Mouse (Mus musculus): ENCODE measurements around the gene Nms. TPM values are rescaled to one million over a fixed set of nuclear protein-coding genes. Genes with fewer than 3 reads are reported as not detected.

Gene Nms
- polyA plus RNA-seq (2015; fragmentation: Nextera tagmentation; extraction: Ambion mirVana): 8.6 and 9.1 TPM in 2 replicates

DNA sequence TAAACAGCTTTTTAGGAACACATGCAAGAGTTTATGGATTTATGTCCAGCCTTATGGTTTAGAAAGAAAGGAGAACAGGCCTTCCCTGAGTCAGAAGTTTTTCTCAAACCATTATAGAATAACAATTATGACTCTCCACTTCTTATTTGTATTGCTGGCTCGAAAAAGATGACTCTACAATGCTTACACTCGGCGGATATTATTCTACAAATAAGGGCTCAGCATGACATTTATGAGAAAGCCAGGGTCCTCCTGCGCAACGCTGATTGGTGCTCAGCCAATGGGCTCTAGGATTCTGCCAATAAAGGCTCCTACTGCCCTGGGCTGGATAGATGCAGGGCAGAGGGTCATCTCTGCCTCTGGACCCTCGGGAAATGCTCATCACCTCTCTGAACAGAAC is at the start of gene Nms:
Nms (plus strand) TSS at position 301 of the 400 bp plus-strand sequence.
- Histone ChIP-seq H3K9ac (replicated peaks) (no peak within 1 kb of the TSS), H3K4me2 (no peak within 1 kb of the TSS), H3K4me1 (no peaks in the 10 kb centered on the region), H3K4me3 (replicated peaks) (no peak within 1 kb of the TSS), H3K27ac (replicated peaks) (no peak within 1 kb of the TSS), H3K27me3 (replicated peaks) (no peaks in the 10 kb centered on the region; the same call in 1 of the 2 replicates), H3K36me3 (no peaks in the 10 kb centered on the region), H3K9me3 (replicated peaks) (no peaks in the 10 kb centered on the region)
- ATAC-seq (ENCODE audit: low FRiP score): no peak
- WGBS: 56% methylated on average over 6 of the region's 6 CpGs

DNA sequence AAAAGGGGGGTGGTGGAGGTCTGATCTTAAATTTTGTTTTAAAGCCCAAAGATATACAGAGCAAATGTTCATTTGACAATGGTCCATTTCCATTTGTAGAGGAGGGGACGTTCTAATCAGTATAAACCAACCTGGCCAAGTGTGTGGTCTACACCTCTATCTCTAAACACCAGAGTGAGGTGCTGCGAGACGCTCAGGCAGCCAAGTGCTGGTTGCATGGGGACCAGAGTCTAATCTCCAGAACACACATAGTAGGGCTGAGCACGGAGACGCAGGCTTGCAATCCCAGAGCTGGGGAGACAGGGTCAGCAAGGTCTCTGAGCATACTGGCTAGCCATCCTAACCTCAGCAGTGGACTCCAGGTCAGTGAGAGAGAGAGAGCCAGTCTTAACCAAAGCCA is 47.5 kb upstream of the Nms start:
- Histone ChIP-seq H3K4me3 (replicated peaks) (no peak overlapping the region), H3K4me1 (peaks cover 35% of the 10 kb centered on the region), H3K9ac (replicated peaks) (no peak overlapping the region), H3K27me3 (replicated peaks) (no peaks in the 10 kb centered on the region), H3K36me3 (peaks cover 17% of the 10 kb centered on the region), H3K27ac (replicated peaks) (no peak overlapping the region), H3K4me2 (no peak overlapping the region), H3K9me3 (replicated peaks) (no peaks in the 10 kb centered on the region)
- WGBS: 93% methylated on average over 5 of the region's 5 CpGs
- no peak for ATAC-seq (ENCODE audit: low FRiP score)

DNA sequence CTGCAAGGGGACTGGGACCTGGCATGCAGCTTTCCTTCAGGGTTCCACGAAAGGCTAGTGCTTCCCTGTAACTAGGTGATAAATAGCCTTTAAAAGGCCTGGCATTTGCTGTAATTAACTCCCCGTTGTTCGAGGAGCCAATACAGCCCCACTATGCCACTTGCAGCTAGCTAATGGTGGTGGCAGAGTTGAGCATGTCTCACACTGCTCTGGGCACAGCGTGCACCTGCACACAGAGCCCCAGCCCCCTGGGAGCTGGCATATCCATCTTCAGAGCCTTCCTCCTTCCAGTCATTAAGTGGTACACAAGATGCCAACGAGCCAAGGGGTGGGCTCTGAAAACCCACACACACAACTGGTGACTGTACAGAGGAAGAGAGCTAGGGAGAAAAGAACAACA is 45.9 kb upstream of the Nms start:
- peak; percentile 34; the same call in 1 of the 2 replicates for ATAC-seq (ENCODE audit: low FRiP score)

DNA sequence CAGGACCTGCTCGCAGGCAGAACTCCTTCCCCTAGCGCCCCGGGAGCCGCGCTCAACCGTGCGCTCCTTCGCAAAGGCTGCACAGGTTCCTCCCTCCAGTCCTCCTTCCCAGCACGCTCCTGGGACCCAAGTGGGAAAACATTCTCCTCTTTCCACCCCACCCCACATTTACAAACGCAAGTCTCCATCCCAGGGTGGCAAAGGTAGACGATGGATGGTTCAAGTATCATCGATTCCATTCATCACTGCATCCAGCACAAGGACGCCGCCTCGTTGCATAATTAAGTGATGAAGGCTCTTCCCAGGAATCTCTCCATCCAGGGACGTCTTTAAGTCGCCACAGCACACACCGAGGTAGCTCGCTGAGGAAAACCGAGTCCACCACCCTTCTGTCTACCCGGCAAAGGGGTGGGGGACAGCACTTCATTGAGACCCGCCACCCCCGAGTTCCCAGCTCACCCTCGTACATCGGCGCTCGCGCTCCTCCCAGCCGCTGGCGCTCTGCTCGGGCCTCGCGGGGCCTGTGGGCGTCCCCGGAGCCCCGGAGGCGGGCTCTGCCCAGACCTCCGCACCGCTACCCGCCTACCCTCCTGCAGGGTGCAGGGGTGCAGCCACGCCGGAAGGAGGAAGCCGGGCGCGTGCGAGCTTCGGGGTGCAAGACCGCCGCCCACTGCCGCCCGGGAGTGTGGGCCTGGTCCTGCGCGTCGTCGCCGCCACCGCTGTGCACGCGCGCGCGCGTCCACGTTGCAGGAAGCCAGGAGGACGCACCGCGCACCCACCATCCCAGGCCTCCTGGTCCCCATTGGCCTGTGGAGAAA is 41.3 kb upstream of the Nms start, which contains the start of gene Chst10:
Chst10 (minus strand) TSS at position 731 of the 818 bp plus-strand sequence.
- Histone ChIP-seq H3K4me3 (replicated peaks) (peak within 1 kb of the TSS; percentile 78), H3K9ac (replicated peaks) (peak within 1 kb of the TSS; percentile 84), H3K9me3 (replicated peaks) (no peaks in the 10 kb centered on the region), H3K27ac (replicated peaks) (peak within 1 kb of the TSS; percentile 89), H3K36me3 (no peaks in the 10 kb centered on the region), H3K27me3 (replicated peaks) (no peaks in the 10 kb centered on the region), H3K4me1 (peaks cover 47% of the 10 kb centered on the region), H3K4me2 (peak within 1 kb of the TSS; percentile 67)
- under 1% methylated on average over 67 of the region's 67 CpGs for WGBS
- ATAC-seq (ENCODE audit: low FRiP score): peak; percentile 93

More for the DNA sequence above, 45.9 kb upstream of the Nms start:
- Histone ChIP-seq H3K4me3 (replicated peaks) (no peak overlapping the region), H3K4me2 (0 out of 2 replicates have a peak overlapping the region, but pooled peaks have one; percentile 11), H3K27ac (replicated peaks) (peak overlapping the region; percentile 42; the same call in 1 of the 2 replicates), H3K36me3 (peaks cover 17% of the 10 kb centered on the region), H3K4me1 (peaks cover 45% of the 10 kb centered on the region), H3K9me3 (replicated peaks) (no peaks in the 10 kb centered on the region), H3K27me3 (replicated peaks) (no peaks in the 10 kb centered on the region), H3K9ac (replicated peaks) (no peak overlapping the region)
- WGBS: 6% methylated on average over 5 of the region's 5 CpGs

DNA sequence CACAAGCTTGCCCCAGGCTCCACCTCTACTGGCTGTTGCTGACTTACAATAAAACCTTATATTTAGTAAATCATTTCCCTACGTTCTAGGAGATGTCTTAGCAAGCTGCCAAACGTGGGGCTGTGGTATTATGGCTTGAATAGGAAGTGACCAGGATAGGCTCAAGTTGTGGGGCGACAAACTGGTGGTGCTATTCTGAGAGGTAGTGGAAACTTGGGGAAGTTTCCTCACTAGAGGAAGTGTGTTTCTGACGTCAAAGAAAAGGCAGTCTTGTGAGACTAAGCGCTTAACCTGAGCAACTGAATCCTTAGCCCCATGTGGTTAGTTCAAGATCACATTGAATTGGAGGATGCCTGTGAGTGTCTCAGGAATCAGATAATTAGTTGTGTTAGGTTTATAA is 36.4 kb upstream of the Nms start:
- 77% methylated on average over 5 of the region's 5 CpGs for WGBS
- H3K36me3 ChIP-seq: no peaks in the 10 kb centered on the region

DNA sequence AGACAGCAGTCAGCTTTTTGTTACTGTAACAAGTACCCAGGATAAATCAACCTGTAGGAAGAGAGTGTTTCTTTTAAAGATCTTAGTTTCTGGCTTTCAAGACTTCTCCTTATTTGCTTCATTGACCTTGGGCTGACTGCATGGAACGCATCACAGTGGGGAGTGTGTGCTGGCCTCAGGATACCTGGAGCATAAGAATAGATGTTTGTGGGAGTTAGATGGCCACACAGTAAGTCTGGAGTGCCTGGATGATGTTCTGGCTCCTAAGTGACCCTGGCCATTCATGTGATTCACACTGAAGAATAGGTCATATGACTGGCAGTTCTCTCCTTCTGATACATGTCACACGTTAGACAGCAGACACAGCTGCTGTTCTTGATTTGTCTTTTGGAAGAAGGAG is 35.0 kb upstream of the Nms start:
- Histone ChIP-seq H3K9me3 (replicated peaks) (no peaks in the 10 kb centered on the region), H3K27ac (replicated peaks) (no peak overlapping the region), H3K9ac (replicated peaks) (no peak overlapping the region), H3K4me2 (no peak overlapping the region), H3K36me3 (no peaks in the 10 kb centered on the region), H3K27me3 (replicated peaks) (no peaks in the 10 kb centered on the region), H3K4me3 (replicated peaks) (no peak overlapping the region), H3K4me1 (no peaks in the 10 kb centered on the region)
- no peak for ATAC-seq (ENCODE audit: low FRiP score)
- WGBS: 76% methylated on average over 2 of the region's 2 CpGs

More for the DNA sequence above, 36.4 kb upstream of the Nms start:
- no peak overlapping the region for H3K27ac ChIP-seq (replicated peaks)
- ATAC-seq (ENCODE audit: low FRiP score): no peak
- H3K4me2 ChIP-seq: no peak overlapping the region
- H3K27me3 ChIP-seq (replicated peaks): no peaks in the 10 kb centered on the region
- H3K9me3 ChIP-seq (replicated peaks): no peaks in the 10 kb centered on the region
- no peak overlapping the region for H3K9ac ChIP-seq (replicated peaks)
- no peak overlapping the region for H3K4me3 ChIP-seq (replicated peaks)
- H3K4me1 ChIP-seq: peaks cover 4% of the 10 kb centered on the region

DNA sequence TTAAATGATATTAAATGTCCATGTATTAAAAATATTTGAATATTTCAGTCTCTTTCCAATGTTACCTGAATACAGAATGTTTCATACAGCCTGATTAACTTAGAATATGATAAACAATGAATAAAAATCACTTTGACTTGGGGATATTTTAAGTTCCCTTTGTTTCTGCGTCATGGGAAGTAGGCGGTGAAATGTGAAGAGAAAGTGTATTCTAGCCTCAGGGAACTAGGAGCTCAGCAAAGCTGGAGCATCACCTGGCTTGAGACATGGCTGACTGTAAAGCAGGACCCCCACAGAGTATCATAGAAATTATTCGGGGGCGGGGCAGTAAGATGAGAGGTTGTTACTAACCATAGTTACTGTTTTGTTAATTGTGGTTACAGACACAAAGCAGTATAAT is 10.0 kb upstream of the Nms start:
- ATAC-seq (ENCODE audit: low FRiP score): no peak
- WGBS: 86% methylated on average over 4 of the region's 4 CpGs
- Histone ChIP-seq H3K27ac (replicated peaks) (no peak overlapping the region), H3K4me3 (replicated peaks) (no peak overlapping the region), H3K36me3 (no peaks in the 10 kb centered on the region), H3K27me3 (replicated peaks) (no peaks in the 10 kb centered on the region), H3K9ac (replicated peaks) (no peak overlapping the region), H3K9me3 (replicated peaks) (no peaks in the 10 kb centered on the region), H3K4me2 (no peak overlapping the region), H3K4me1 (no peaks in the 10 kb centered on the region)

DNA sequence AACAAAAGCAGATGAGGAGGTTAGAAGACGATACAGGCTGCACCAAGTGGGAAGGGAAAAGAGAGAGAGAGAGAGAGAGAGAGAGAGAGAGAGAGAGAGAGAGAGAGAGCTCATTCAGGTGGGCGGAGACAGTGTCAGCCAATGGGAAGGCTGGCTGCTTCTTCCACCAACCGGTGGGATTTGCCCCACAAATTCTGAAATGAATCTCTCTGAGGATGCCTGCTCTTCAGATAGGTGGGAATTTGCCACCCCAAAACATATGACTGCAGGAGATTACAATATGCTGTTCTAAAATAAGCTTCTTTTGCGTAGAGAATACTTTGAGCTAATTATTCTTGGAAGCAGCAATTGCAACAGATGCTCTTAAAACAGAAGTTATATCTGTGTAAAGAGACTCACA is 9.5 kb upstream of the Nms start:
- no peaks in the 10 kb centered on the region for H3K4me1 ChIP-seq
- no peak for ATAC-seq (ENCODE audit: low FRiP score)
- 64% methylated on average over 4 of the region's 4 CpGs for WGBS
- no peak overlapping the region for H3K27ac ChIP-seq (replicated peaks)
- no peak overlapping the region for H3K4me2 ChIP-seq
- H3K9me3 ChIP-seq (replicated peaks): no peaks in the 10 kb centered on the region
- H3K27me3 ChIP-seq (replicated peaks): no peaks in the 10 kb centered on the region
- no peak overlapping the region for H3K4me3 ChIP-seq (replicated peaks)
- H3K36me3 ChIP-seq: no peaks in the 10 kb centered on the region
- no peak overlapping the region for H3K9ac ChIP-seq (replicated peaks)

DNA sequence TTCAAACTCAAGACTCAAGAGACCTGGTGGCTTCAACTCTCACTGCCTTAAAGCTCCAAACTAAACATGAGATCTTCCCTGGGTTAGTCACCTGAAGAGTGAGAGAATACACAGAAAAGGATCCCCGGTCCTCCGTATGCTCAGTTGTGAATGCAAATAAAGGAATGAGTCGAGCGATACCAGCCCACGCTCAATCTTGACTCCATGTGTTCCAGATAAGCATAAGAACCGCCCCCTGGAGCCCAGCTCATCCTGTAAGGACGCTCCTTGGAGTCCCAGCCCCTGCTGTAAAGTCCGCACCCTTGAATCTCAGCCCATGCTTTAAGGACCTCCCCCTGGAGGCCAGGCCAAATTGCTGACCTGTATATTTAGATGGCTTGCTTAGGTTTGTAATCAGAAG is 8.2 kb upstream of the Nms start:
- no peak for ATAC-seq (ENCODE audit: low FRiP score)
- Histone ChIP-seq H3K4me2 (no peak overlapping the region), H3K4me1 (no peaks in the 10 kb centered on the region), H3K36me3 (no peaks in the 10 kb centered on the region), H3K9me3 (replicated peaks) (no peaks in the 10 kb centered on the region), H3K4me3 (replicated peaks) (no peak overlapping the region), H3K9ac (replicated peaks) (no peak overlapping the region), H3K27me3 (replicated peaks) (no peaks in the 10 kb centered on the region), H3K27ac (replicated peaks) (no peak overlapping the region)
- 77% methylated on average over 8 of the region's 8 CpGs for WGBS

DNA sequence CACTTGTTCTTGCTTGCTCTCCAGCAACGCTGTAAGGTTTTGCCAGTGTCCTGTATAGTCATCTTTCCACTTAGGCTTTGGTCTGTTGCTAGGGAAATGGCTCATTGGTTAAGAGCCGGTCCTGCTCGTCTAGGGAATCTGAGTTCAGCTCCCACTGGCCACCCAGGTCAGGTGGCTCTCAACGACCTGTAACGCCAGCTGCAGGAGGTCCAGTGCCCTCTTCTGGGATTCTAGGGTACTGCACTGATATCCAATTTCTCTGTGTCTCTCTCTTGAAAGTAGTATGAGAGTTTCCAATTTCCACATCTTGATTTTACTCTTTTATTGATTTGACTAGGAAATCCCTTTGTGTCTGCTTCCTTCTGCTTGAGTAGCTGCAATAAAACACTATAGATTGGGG is 4.3 kb upstream of the Nms start:
- H3K36me3 ChIP-seq: no peaks in the 10 kb centered on the region
- H3K9ac ChIP-seq (replicated peaks): no peak overlapping the region
- H3K4me1 ChIP-seq: no peaks in the 10 kb centered on the region
- no peak overlapping the region for H3K27ac ChIP-seq (replicated peaks)
- ATAC-seq (ENCODE audit: low FRiP score): no peak
- WGBS: 28% methylated on average over 5 of the region's 5 CpGs
- no peak overlapping the region for H3K4me2 ChIP-seq
- H3K4me3 ChIP-seq (replicated peaks): no peak overlapping the region
- no peaks in the 10 kb centered on the region; the same call in 1 of the 2 replicates for H3K27me3 ChIP-seq (replicated peaks)
- H3K9me3 ChIP-seq (replicated peaks): no peaks in the 10 kb centered on the region

DNA sequence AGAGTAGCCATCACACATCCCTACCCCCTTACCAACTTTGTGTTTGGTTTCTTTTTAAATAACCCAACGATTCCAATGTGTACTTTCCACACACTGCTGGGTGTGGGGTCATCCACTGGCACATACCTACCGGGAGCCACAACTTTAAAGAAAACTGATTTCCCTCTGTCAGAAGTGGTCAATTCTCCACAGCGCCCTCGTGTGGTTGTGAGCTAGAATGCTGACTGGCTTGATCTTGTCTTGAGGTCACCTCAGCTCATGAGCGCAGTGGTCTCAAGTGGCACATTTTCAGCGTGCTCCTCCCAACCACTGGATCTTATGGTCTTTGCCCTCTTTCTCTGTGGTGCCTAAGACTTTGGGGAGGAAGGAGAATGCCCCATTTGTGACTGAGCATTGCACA is 2.2 kb upstream of the Nms start:
- H3K4me3 ChIP-seq (replicated peaks): no peak overlapping the region
- H3K4me2 ChIP-seq: no peak overlapping the region
- 29% methylated on average over 6 of the region's 6 CpGs for WGBS
- H3K36me3 ChIP-seq: no peaks in the 10 kb centered on the region
- no peak overlapping the region for H3K9ac ChIP-seq (replicated peaks)
- no peak for ATAC-seq (ENCODE audit: low FRiP score)
- H3K9me3 ChIP-seq (replicated peaks): no peaks in the 10 kb centered on the region
- H3K4me1 ChIP-seq: no peaks in the 10 kb centered on the region
- no peak overlapping the region for H3K27ac ChIP-seq (replicated peaks)
- no peaks in the 10 kb centered on the region; the same call in 1 of the 2 replicates for H3K27me3 ChIP-seq (replicated peaks)

DNA sequence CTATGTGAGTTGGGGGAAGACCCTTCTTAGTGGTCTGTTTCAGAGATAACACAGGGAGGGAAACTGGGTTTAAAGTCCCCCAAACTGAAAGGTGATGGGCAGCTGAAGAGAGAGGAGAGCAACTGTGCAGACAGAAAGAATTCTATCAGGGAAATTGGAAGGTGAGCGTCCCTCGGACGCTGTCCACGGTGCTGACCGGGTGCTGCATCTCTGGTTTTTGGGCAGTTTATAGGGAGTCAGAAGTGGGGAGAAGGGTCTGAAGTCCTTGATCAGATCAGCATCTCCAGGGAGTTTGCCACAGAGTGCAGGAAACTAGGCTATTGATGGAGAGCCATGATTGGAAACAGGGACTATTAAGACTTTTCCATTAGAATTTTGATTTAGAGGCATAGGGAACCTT is 659 bp downstream of the Nms start:
- H3K27me3 ChIP-seq (replicated peaks): no peaks in the 10 kb centered on the region; the same call in 1 of the 2 replicates
- no peak overlapping the region for H3K27ac ChIP-seq (replicated peaks)
- H3K9me3 ChIP-seq (replicated peaks): no peaks in the 10 kb centered on the region
- no peak overlapping the region for H3K4me3 ChIP-seq (replicated peaks)
- WGBS: 10% methylated on average over 5 of the region's 5 CpGs
- ATAC-seq (ENCODE audit: low FRiP score): no peak
- no peak overlapping the region for H3K9ac ChIP-seq (replicated peaks)
- no peaks in the 10 kb centered on the region for H3K36me3 ChIP-seq
- H3K4me2 ChIP-seq: no peak overlapping the region
- H3K4me1 ChIP-seq: no peaks in the 10 kb centered on the region

Data from neural tube, embryonic 15.5 days (tissue).